Mouse (Mus musculus) forebrain, embryonic 11.5 days (tissue): ENCODE results near the gene Sh3rf3. TPM values are rescaled to one million over a fixed set of nuclear protein-coding genes. Genes with fewer than 3 reads are reported as not detected.
"Not testable (repeated sequence)": the region's sequence is repeated elsewhere in the genome, so short reads cannot be mapped to it uniquely, and the experiment has no call there.

Experiments used
- ATAC-seq: fragments of 200-750 bp; cut with Nextera tagmentation; replicated peaks from 2 replicates; pipeline ENCODE4 v1.8.0; 2017; ENCODE audit warnings: moderate TSS enrichment; ENCODE audit not compliant: low FRiP score
- DNase-seq: peaks from one replicate; pipeline ENCODE4 v3.0.0-alpha.2; 2017; ENCODE audit warnings: low spot score
- H3K27ac ChIP-seq: fragments of 300-500 bp; sonication (generic); 2 replicates; pipeline ENCODE4 v1.5.1; 2014; ENCODE audit warnings: low read depth, low read length
- H3K27me3 ChIP-seq: fragments of 300-500 bp; sonication (generic); 2 replicates; pipeline ENCODE4 v1.6.1; 2014; ENCODE audit warnings: mild to moderate bottlenecking, low read length, mixed read lengths; ENCODE audit not compliant: control insufficient read depth, insufficient read depth
- H3K36me3 ChIP-seq: fragments of 300-500 bp; sonication (generic); 2 replicates; pipeline ENCODE4 v1.6.1; 2014; ENCODE audit warnings: mild to moderate bottlenecking, low read length, moderate library complexity, mixed read lengths; ENCODE audit not compliant: control insufficient read depth, insufficient read depth
- H3K4me1 ChIP-seq: fragments of 300-500 bp; sonication (generic); replicated peaks from 2 replicates; pipeline ENCODE4 v1.6.1; 2014; ENCODE audit warnings: low read length, mixed read lengths; ENCODE audit not compliant: control insufficient read depth, insufficient read depth
- H3K4me2 ChIP-seq: fragments of 300-500 bp; sonication (generic); 2 replicates; pipeline ENCODE4 v1.6.1; 2014; ENCODE audit warnings: low read depth, mild to moderate bottlenecking, low read length, moderate library complexity, mixed read lengths; ENCODE audit not compliant: severe bottlenecking
- H3K4me3 ChIP-seq: fragments of 300-500 bp; sonication (generic); 2 replicates; pipeline ENCODE4 v1.5.1; 2014; ENCODE audit warnings: low read depth, low read length
- H3K9ac ChIP-seq: fragments of 300-500 bp; sonication (generic); 2 replicates; pipeline ENCODE4 v1.6.1; 2014; ENCODE audit warnings: low read length
- H3K9me3 ChIP-seq: fragments of 300-500 bp; sonication (generic); 2 replicates; pipeline ENCODE4 v1.6.1; 2016; ENCODE audit warnings: low read length, mixed read lengths; ENCODE audit not compliant: control insufficient read depth
- WGBS: fragments of 180-500 bp; shearing (Covaris S2); extraction: QIAGEN DNeasy Blood & Tissue Kit; methylation state at CpG from one replicate; pipeline ENCODE4 v1.1.7; 2014; 5-methylcytosine and 5-hydroxymethylcytosine counted together
- polyA plus RNA-seq: library from polyadenylated mRNA; unstranded; fragments of >200 nt; fragmentation: Nextera tagmentation; extraction: Ambion mirVana; gene quantifications from 2 replicates; pipeline ENCODE4 v1.2.1, GENCODE M21; 2014

The Sh3rf3 gene
- polyA plus RNA-seq, 1 experiment from 2014 or later, result 1.8 TPM

GRCm38 (mm10) chr10:59076681-59077080 is 263.5 kb downstream of the Sh3rf3 start:
- Histone ChIP-seq H3K27ac (no peak overlapping the region), H3K27me3 (no peaks in the 10 kb centered on the region), H3K4me2 (no peak overlapping the region), H3K36me3 (no peaks in the 10 kb centered on the region), H3K4me3 (no peak overlapping the region), H3K9me3 (no peaks in the 10 kb centered on the region), H3K9ac (no peak overlapping the region), H3K4me1 (no peaks in the 10 kb centered on the region)
- ATAC-seq, result no peak
- WGBS, result 92% methylated on average over 10 of the region's 10 CpGs
- DNase-seq, result peak; percentile 8

- H3K9ac ChIP-seq, result no peak overlapping the region
- H3K27me3 ChIP-seq, result no peaks in the 10 kb centered on the region
- WGBS, result 81% methylated on average over 10 of the region's 10 CpGs
- no peak overlapping the region for H3K4me2 ChIP-seq
- H3K4me1 ChIP-seq, result no peaks in the 10 kb centered on the region
- no peaks in the 10 kb centered on the region for H3K36me3 ChIP-seq
- H3K27ac ChIP-seq, result no peak overlapping the region
- no peak overlapping the region for H3K4me3 ChIP-seq
- DNase-seq (peak; percentile 42), ATAC-seq (no peak)
- H3K9me3 ChIP-seq, result no peaks in the 10 kb centered on the region
Measured at GRCm38 (mm10) chr10:59077909-59078308, 264.8 kb downstream of the Sh3rf3 start.

- Histone ChIP-seq H3K4me3 (no peak overlapping the region), H3K27ac (no peak overlapping the region), H3K9me3 (no peaks in the 10 kb centered on the region), H3K9ac (no peak overlapping the region), H3K4me2 (no peak overlapping the region), H3K4me1 (peaks cover 8% of the 10 kb centered on the region), H3K27me3 (no peaks in the 10 kb centered on the region), H3K36me3 (no peaks in the 10 kb centered on the region)
- WGBS, result 98% methylated on average over 5 of the region's 5 CpGs
- DNase-seq, result peak; percentile 42
- ATAC-seq, result no peak
Measured at GRCm38 (mm10) chr10:59085604-59086003, 272.4 kb downstream of the Sh3rf3 start.

- H3K36me3 ChIP-seq, result no peaks in the 10 kb centered on the region
- WGBS, result 90% methylated on average over 5 of the region's 5 CpGs
- ATAC-seq (no peak), DNase-seq (peak; percentile 37)
- no peak overlapping the region for H3K27ac ChIP-seq
- peaks cover 14% of the 10 kb centered on the region for H3K4me1 ChIP-seq
- H3K4me3 ChIP-seq, result no peak overlapping the region
- no peaks in the 10 kb centered on the region for H3K27me3 ChIP-seq
- H3K9me3 ChIP-seq, result no peaks in the 10 kb centered on the region
- no peak overlapping the region for H3K9ac ChIP-seq
- H3K4me2 ChIP-seq, result no peak overlapping the region
Measured at GRCm38 (mm10) chr10:59086578-59086977, 273.4 kb downstream of the Sh3rf3 start.

GRCm38 (mm10) chr10:59089861-59090621 is 276.9 kb downstream of the Sh3rf3 start:
- ATAC-seq, result peak; percentile 93
- peak; percentile 70 for DNase-seq
- Histone ChIP-seq H3K4me3 (no peak overlapping the region), H3K9me3 (no peaks in the 10 kb centered on the region), H3K27me3 (no peaks in the 10 kb centered on the region), H3K4me1 (peaks cover 18% of the 10 kb centered on the region), H3K9ac (no peak overlapping the region), H3K36me3 (no peaks in the 10 kb centered on the region), H3K4me2 (peak overlapping the region; percentile 31; the same call in 1 of the 2 replicates), H3K27ac (peak overlapping the region; percentile 81)
- 63% methylated on average over 14 of the region's 14 CpGs for WGBS

GRCm38 (mm10) chr10:59090622-59090971 is 277.4 kb downstream of the Sh3rf3 start:
- H3K27ac ChIP-seq, result peak overlapping the region; percentile 80
- H3K4me2 ChIP-seq, result peak overlapping the region; percentile 31; the same call in 1 of the 2 replicates
- ATAC-seq (peak; percentile 89), DNase-seq (peak; percentile 66)
- H3K36me3 ChIP-seq, result no peaks in the 10 kb centered on the region
- H3K4me1 ChIP-seq, result peaks cover 18% of the 10 kb centered on the region
- H3K9me3 ChIP-seq, result no peaks in the 10 kb centered on the region
- no peak overlapping the region for H3K4me3 ChIP-seq
- no peaks in the 10 kb centered on the region for H3K27me3 ChIP-seq
- no peak overlapping the region for H3K9ac ChIP-seq
- WGBS, result 36% methylated on average over 7 of the region's 7 CpGs

GRCm38 (mm10) chr10:59091556-59091955 is 278.4 kb downstream of the Sh3rf3 start:
- H3K27ac ChIP-seq, result no peak overlapping the region
- H3K36me3 ChIP-seq, result no peaks in the 10 kb centered on the region
- no peak overlapping the region for H3K9ac ChIP-seq
- H3K4me2 ChIP-seq, result no peak overlapping the region
- DNase-seq (no peak), ATAC-seq (no peak)
- 90% methylated on average over 8 of the region's 8 CpGs for WGBS
- H3K4me3 ChIP-seq, result no peak overlapping the region
- no peaks in the 10 kb centered on the region for H3K9me3 ChIP-seq
- peaks cover 18% of the 10 kb centered on the region for H3K4me1 ChIP-seq
- no peaks in the 10 kb centered on the region for H3K27me3 ChIP-seq

- H3K36me3 ChIP-seq, result no peaks in the 10 kb centered on the region
- no peaks in the 10 kb centered on the region for H3K27me3 ChIP-seq
- H3K4me2 ChIP-seq, result no peak overlapping the region
- DNase-seq, result no peak
- ATAC-seq, result no peak
- no peak overlapping the region for H3K4me3 ChIP-seq
- peaks cover 18% of the 10 kb centered on the region for H3K4me1 ChIP-seq
- H3K9me3 ChIP-seq, result no peaks in the 10 kb centered on the region
- H3K9ac ChIP-seq, result no peak overlapping the region
- H3K27ac ChIP-seq, result no peak overlapping the region
- 90% methylated on average over 7 of the region's 7 CpGs for WGBS
Measured at GRCm38 (mm10) chr10:59091988-59092387, 278.8 kb downstream of the Sh3rf3 start.

- H3K9ac ChIP-seq, H3K9me3 ChIP-seq, H3K4me1 ChIP-seq, H3K27ac ChIP-seq, DNase-seq, H3K4me3 ChIP-seq, H3K27me3 ChIP-seq, H3K36me3 ChIP-seq, H3K4me2 ChIP-seq, ATAC-seq: not testable (repeated sequence)
- WGBS, result 85% methylated on average over 5 of the region's 5 CpGs
Measured at GRCm38 (mm10) chr10:59103076-59103475, 289.9 kb downstream of the Sh3rf3 start.
